Mouse (Mus musculus) E14TG2a.4 (cell line): Measurements from ENCODE around the gene Hoxd3.

Experiments used
- CTCF ChIP-seq: conservative IDR thresholded peaks from 2 replicates; pipeline ENCODE4 v1.5.1; 2014; ENCODE audit warnings: low read length
- POU5F1 ChIP-seq: IDR thresholded peaks from 2 replicates; pipeline ENCODE4 v1.6.1; 2014; ENCODE audit warnings: low read length, borderline replicate concordance

GRCm38 (mm10) chr2:74696442-74697335 is 15.0 kb upstream of the Hoxd3 start:
- TF ChIP-seq CTCF (no peak), POU5F1 (no peak)
